Mouse (Mus musculus): Measurements from ENCODE around the gene Fam171b. TPM values are rescaled to one million over a fixed set of nuclear protein-coding genes. Genes with fewer than 3 reads are reported as not detected.

Fam171b gene
- polyA plus RNA-seq, 1 experiment from 2014 or later: 2.5 TPM

DNA sequence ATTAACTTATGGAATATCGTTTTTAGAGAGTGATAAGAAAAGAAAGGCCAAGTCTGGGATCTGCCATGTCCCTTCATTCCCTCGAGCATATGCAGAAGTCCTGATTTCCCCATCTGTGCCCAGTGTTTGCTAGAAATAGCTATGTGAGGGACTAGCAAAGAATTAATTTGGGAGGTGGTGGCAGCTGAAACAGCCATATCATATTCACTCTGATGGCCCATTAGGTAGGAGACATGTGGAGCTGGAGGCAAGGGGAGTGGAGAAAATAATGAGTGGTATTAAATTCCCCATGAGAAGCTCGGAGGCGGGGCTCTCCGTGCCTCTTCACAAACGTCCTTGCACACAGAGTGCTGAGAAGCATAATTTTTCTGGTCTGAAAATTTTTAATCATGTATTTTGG is 3.7 kb downstream of the Fam171b start:
- ATAC-seq (replicated peaks; ENCODE audit: low FRiP score, low read depth) (no peak), DNase-seq (ENCODE audit: low spot score) (peak; percentile 52)
- Histone ChIP-seq H3K4me1 (replicated peaks; ENCODE audit: insufficient read depth, low read length) (no peaks in the 10 kb centered on the region), H3K9ac (ENCODE audit: low read depth, low read length) (no peak overlapping the region), H3K4me2 (ENCODE audit: low read length) (no peak overlapping the region), H3K4me3 (replicated peaks; ENCODE audit: low read depth, low read length) (no peak overlapping the region), H3K9me3 (replicated peaks; ENCODE audit: low read length) (no peaks in the 10 kb centered on the region), H3K36me3 (ENCODE audit: insufficient read depth, low read length) (no peaks in the 10 kb centered on the region), H3K27me3 (ENCODE audit: insufficient read depth, low read length) (no peaks in the 10 kb centered on the region), H3K27ac (no peak overlapping the region)
- 56% methylated on average over 6 of the region's 6 CpGs for WGBS
- no peak for TF ChIP-seq CTCF (IDR thresholded peaks at IDR 0.05; ENCODE audit: low read depth)

- Histone ChIP-seq H3K9ac (ENCODE audit: low read depth, low read length) (no peak overlapping the region), H3K4me1 (replicated peaks; ENCODE audit: insufficient read depth, low read length) (no peaks in the 10 kb centered on the region), H3K27me3 (ENCODE audit: insufficient read depth, low read length) (no peaks in the 10 kb centered on the region), H3K9me3 (replicated peaks; ENCODE audit: low read length) (no peaks in the 10 kb centered on the region), H3K27ac (no peak overlapping the region), H3K4me2 (ENCODE audit: low read length) (no peak overlapping the region), H3K4me3 (replicated peaks; ENCODE audit: low read depth, low read length) (no peak overlapping the region), H3K36me3 (ENCODE audit: insufficient read depth, low read length) (no peaks in the 10 kb centered on the region)
- TF ChIP-seq CTCF (IDR thresholded peaks at IDR 0.05; ENCODE audit: low read depth): no peak
- DNase-seq (ENCODE audit: low spot score) (no peak), ATAC-seq (replicated peaks; ENCODE audit: low FRiP score, low read depth) (no peak)
- WGBS: 37% methylated on average over 5 of the region's 5 CpGs
Measured at GRCm38 (mm10) chr2:83825161-83825560, 12.7 kb downstream of the Fam171b start.

DNA sequence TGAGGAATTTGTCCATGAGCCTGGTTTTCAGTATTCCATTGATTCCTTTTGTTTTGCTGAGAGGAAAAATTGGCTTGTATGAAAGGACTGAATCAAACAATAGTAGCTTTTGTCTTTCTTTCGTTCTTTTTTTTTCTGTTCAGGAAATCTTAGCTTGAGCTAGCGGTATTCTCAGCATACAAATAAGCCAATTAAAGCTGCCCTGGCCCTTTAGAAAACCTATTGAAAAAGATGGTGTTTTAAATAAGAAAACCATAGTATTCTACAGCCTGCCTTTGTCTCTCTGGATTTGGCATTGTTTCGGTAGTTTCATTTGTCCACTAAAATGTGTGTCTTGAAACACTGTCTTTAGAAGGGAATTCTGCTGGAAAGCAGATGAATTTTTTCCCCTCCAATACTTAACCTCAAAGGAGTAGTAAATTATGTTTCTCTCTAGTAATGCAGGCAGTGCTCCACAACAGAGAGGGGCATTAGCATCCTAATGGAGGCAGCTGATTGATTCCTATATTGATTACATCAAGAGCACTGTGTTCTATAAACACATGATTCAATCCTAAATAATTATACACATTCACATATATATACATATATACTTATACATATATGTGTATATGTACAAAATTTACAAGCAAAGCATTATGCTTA is 16.6 kb downstream of the Fam171b start:
- no peak for TF ChIP-seq CTCF (IDR thresholded peaks at IDR 0.05; ENCODE audit: low read depth)
- WGBS: 72% methylated on average over 3 of the region's 3 CpGs
- ATAC-seq (replicated peaks; ENCODE audit: low FRiP score, low read depth): no peak

DNA sequence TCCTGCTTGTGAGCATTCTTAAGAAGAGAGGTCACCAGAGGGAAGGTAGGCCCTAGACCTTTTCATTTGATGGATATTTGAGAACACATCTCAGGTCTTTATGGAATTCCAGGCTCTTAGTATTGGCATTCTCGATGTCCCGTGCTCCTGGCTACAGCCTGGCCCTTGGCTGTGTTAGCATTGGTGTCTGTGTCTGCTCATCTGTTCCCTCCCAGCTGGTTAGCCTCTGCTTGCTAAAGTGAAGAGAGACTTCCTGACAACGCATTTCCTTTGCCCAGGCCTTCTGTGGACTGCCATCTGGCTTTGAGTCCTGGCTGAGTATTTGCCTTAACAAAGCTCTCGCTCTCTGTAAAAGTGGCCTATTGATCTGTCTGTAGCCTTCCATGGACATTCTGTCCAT is 20.5 kb downstream of the Fam171b start:
- Histone ChIP-seq H3K4me3 (replicated peaks; ENCODE audit: low read depth, low read length) (no peak overlapping the region), H3K27me3 (ENCODE audit: insufficient read depth, low read length) (no peaks in the 10 kb centered on the region), H3K4me2 (ENCODE audit: low read length) (no peak overlapping the region), H3K4me1 (replicated peaks; ENCODE audit: insufficient read depth, low read length) (no peaks in the 10 kb centered on the region), H3K36me3 (ENCODE audit: insufficient read depth, low read length) (no peaks in the 10 kb centered on the region), H3K9me3 (replicated peaks; ENCODE audit: low read length) (no peaks in the 10 kb centered on the region), H3K9ac (ENCODE audit: low read depth, low read length) (no peak overlapping the region), H3K27ac (no peak overlapping the region)
- 87% methylated on average over 4 of the region's 4 CpGs for WGBS
- no peak for ATAC-seq (replicated peaks; ENCODE audit: low FRiP score, low read depth)
- DNase-seq (ENCODE audit: low spot score): no peak
- no peak for TF ChIP-seq CTCF (IDR thresholded peaks at IDR 0.05; ENCODE audit: low read depth)

More for the DNA sequence above, 16.6 kb downstream of the Fam171b start:
- H3K4me3 ChIP-seq (replicated peaks; ENCODE audit: low read depth, low read length): no peak overlapping the region
- no peaks in the 10 kb centered on the region for H3K4me1 ChIP-seq (replicated peaks; ENCODE audit: insufficient read depth, low read length)
- H3K4me2 ChIP-seq (ENCODE audit: low read length): no peak overlapping the region
- H3K27me3 ChIP-seq (ENCODE audit: insufficient read depth, low read length): no peaks in the 10 kb centered on the region
- no peak overlapping the region for H3K27ac ChIP-seq
- H3K9ac ChIP-seq (ENCODE audit: low read depth, low read length): no peak overlapping the region
- no peak for DNase-seq (ENCODE audit: low spot score)
- H3K9me3 ChIP-seq (replicated peaks; ENCODE audit: low read length): no peaks in the 10 kb centered on the region
- no peaks in the 10 kb centered on the region for H3K36me3 ChIP-seq (ENCODE audit: insufficient read depth, low read length)

GRCm38 (mm10) chr2:83835313-83836070 is 23.1 kb downstream of the Fam171b start:
- H3K36me3 ChIP-seq (ENCODE audit: insufficient read depth, low read length): no peaks in the 10 kb centered on the region
- no peaks in the 10 kb centered on the region for H3K9me3 ChIP-seq (replicated peaks; ENCODE audit: low read length)
- no peaks in the 10 kb centered on the region for H3K4me1 ChIP-seq (replicated peaks; ENCODE audit: insufficient read depth, low read length)
- no peak overlapping the region for H3K4me2 ChIP-seq (ENCODE audit: low read length)
- no peaks in the 10 kb centered on the region for H3K27me3 ChIP-seq (ENCODE audit: insufficient read depth, low read length)
- no peak for TF ChIP-seq CTCF (IDR thresholded peaks at IDR 0.05; ENCODE audit: low read depth)
- no peak overlapping the region for H3K27ac ChIP-seq
- no peak overlapping the region for H3K4me3 ChIP-seq (replicated peaks; ENCODE audit: low read depth, low read length)
- DNase-seq (ENCODE audit: low spot score): no peak
- ATAC-seq (replicated peaks; ENCODE audit: low FRiP score, low read depth): no peak
- 90% methylated on average over 10 of the region's 10 CpGs for WGBS
- no peak overlapping the region for H3K9ac ChIP-seq (ENCODE audit: low read depth, low read length)

DNA sequence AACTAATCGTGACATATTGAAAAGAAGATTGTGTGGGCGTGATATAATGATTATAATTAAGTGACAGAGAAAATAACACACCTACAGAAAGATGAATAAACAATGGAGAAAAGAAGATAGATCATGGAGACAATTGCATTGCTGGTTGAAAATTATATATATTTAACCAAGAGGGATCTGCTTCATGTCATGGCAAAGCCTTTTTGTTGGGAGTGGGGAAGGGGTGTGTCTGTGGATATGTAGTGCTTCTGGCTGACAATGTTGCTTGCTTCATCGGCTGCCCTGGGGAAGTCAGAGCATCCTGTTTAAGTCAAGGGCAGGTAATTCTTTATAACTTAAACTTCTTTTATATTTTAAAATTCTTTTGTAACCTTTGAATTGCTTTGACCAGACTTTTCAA is 36.1 kb downstream of the Fam171b start:
- no peak overlapping the region for H3K4me3 ChIP-seq (replicated peaks; ENCODE audit: low read depth, low read length)
- no peak overlapping the region for H3K9ac ChIP-seq (ENCODE audit: low read depth, low read length)
- H3K4me1 ChIP-seq (replicated peaks; ENCODE audit: insufficient read depth, low read length): no peaks in the 10 kb centered on the region
- no peak for DNase-seq (ENCODE audit: low spot score)
- no peak for ATAC-seq (replicated peaks; ENCODE audit: low FRiP score, low read depth)
- TF ChIP-seq CTCF (IDR thresholded peaks at IDR 0.05; ENCODE audit: low read depth): no peak
- no peaks in the 10 kb centered on the region for H3K27me3 ChIP-seq (ENCODE audit: insufficient read depth, low read length)
- H3K27ac ChIP-seq: no peak overlapping the region
- no peaks in the 10 kb centered on the region for H3K9me3 ChIP-seq (replicated peaks; ENCODE audit: low read length)
- H3K4me2 ChIP-seq (ENCODE audit: low read length): no peak overlapping the region
- WGBS: 80% methylated on average over 3 of the region's 3 CpGs
- H3K36me3 ChIP-seq (ENCODE audit: insufficient read depth, low read length): no peaks in the 10 kb centered on the region
